8 mouse cellular contexts compared by ENCODE assay signal in genomic region chr3:37419458-37419991, GRCm38 (mm10). TPM values are rescaled to one million over a fixed set of nuclear protein-coding genes. Genes with fewer than 3 reads are reported as not detected.
DNase-seq lines count a peak whose midpoint lies in the region; ATAC-seq and TF ChIP-seq lines count a peak whose summit lies in the region.

Spata5 (plus strand) TSS chr3:37419896.

- H3K9me3 ChIP-seq in forebrain, embryonic 10.5 days, result no peaks in the 10 kb centered on the region
- H3K9me3 ChIP-seq in heart, embryonic 15.5 days (replicated peaks), result no peaks in the 10 kb centered on the region
- H3K9me3 ChIP-seq in liver, embryonic 14.5 days (ENCODE audit: control insufficient read depth, low read length), result no peaks in the 10 kb centered on the region
- H3K9me3 ChIP-seq in neural tube, embryonic 11.5 days (ENCODE audit: control insufficient read depth, low read length), result no peaks in the 10 kb centered on the region
- H3K9me3 ChIP-seq in stomach, postnatal 0 days (ENCODE audit: control insufficient read depth, low read length), result no peaks in the 10 kb centered on the region

- peak within 1 kb of the TSS; percentile 75 for H3K9ac ChIP-seq in heart, embryonic 15.5 days
- H3K9ac ChIP-seq in liver, embryonic 14.5 days (replicated peaks), result peak within 1 kb of the TSS; percentile 86
- H3K9ac ChIP-seq in neural tube, embryonic 11.5 days (ENCODE audit: low read length), result peak within 1 kb of the TSS; percentile 80
- H3K9ac ChIP-seq in stomach, postnatal 0 days (ENCODE audit: low read length), result peak within 1 kb of the TSS; percentile 78

- 1% methylated on average over 48 of the region's 50 CpGs for WGBS in forebrain, embryonic 10.5 days
- under 1% methylated on average over 48 of the region's 50 CpGs for WGBS in heart, embryonic 15.5 days
- under 1% methylated on average over 45 of the region's 50 CpGs for WGBS in liver, embryonic 14.5 days (ENCODE audit: insufficient replicate concordance)
- WGBS in neural tube, embryonic 11.5 days, result under 1% methylated on average over 41 of the region's 50 CpGs
- WGBS in stomach, postnatal 0 days, result under 1% methylated on average over 49 of the region's 50 CpGs

- no peak for TF ChIP-seq CTCF in liver, embryonic 14.5 days (IDR thresholded peaks at IDR 0.05; ENCODE audit: low read depth)
- TF ChIP-seq CTCF in stomach, postnatal 0 days (IDR thresholded peaks at IDR 0.05; ENCODE audit: low read depth), result no peak

- peak within 1 kb of the TSS; percentile 94 for H3K27ac ChIP-seq in forebrain, embryonic 10.5 days
- peak within 1 kb of the TSS; percentile 96 for H3K27ac ChIP-seq in heart, embryonic 15.5 days
- H3K27ac ChIP-seq in liver, embryonic 14.5 days, result peak within 1 kb of the TSS; percentile 83
- H3K27ac ChIP-seq in neural tube, embryonic 11.5 days (ENCODE audit: low read depth, low read length), result peak within 1 kb of the TSS; percentile 83
- H3K27ac ChIP-seq in stomach, postnatal 0 days (replicated peaks), result peak within 1 kb of the TSS; percentile 95

- peak within 1 kb of the TSS; percentile 94 for H3K4me3 ChIP-seq in forebrain, embryonic 10.5 days
- peak within 1 kb of the TSS; percentile 87 for H3K4me3 ChIP-seq in heart, embryonic 15.5 days
- peak within 1 kb of the TSS; percentile 87 to 95 for H3K4me3 ChIP-seq in liver, embryonic 14.5 days (ENCODE audit: insufficient read depth in 1 of 2, low read depth in 2 of 2, low read length in 2 of 2)
- peak within 1 kb of the TSS; percentile 91 for H3K4me3 ChIP-seq in neural tube, embryonic 11.5 days (ENCODE audit: low read depth, low read length)
- H3K4me3 ChIP-seq in stomach, postnatal 0 days (ENCODE audit: low read depth, low read length), result peak within 1 kb of the TSS; percentile 86

- DNase-seq in CD8-positive naive resting alpha-beta T cell, adult 2 months (ENCODE audit: low read depth in 2 of 2, low spot score in 2 of 2), result peak; percentile 93 to 94
- DNase-seq in c-Kit-positive CD71-negative TER-119-negative erythroid progenitor cells, embryonic 14.5 days (ENCODE audit: low read depth), result peak; percentile 99
- peak; percentile 100 for DNase-seq in forebrain, embryonic 10.5 days (ENCODE audit: extremely low spot score, low spot score)
- DNase-seq in kidney, postnatal 25 days, result peak; percentile 99
- peak; percentile 99 to 100 (median 99) for DNase-seq in liver, embryonic 14.5 days (ENCODE audit: low read depth in 3 of 3, low spot score in 3 of 3)
- peak; percentile 100 for DNase-seq in neural tube, embryonic 11.5 days (ENCODE audit: low spot score)
- DNase-seq in stomach, postnatal 0 days (ENCODE audit: low spot score), result peak; percentile 100

- peaks cover 10% of the 10 kb centered on the region; the same call in 1 of the 2 replicates for H3K36me3 ChIP-seq in forebrain, embryonic 10.5 days (replicated peaks)
- H3K36me3 ChIP-seq in heart, embryonic 15.5 days, result no peaks in the 10 kb centered on the region
- H3K36me3 ChIP-seq in liver, embryonic 14.5 days (replicated peaks; ENCODE audit: control insufficient read depth, insufficient read depth, low read depth), result no peaks in the 10 kb centered on the region
- no peaks in the 10 kb centered on the region for H3K36me3 ChIP-seq in neural tube, embryonic 11.5 days (ENCODE audit: control insufficient read depth, insufficient read depth, low read length)
- H3K36me3 ChIP-seq in stomach, postnatal 0 days (ENCODE audit: control insufficient read depth, insufficient read depth, low read length), result no peaks in the 10 kb centered on the region

- no peaks in the 10 kb centered on the region for H3K27me3 ChIP-seq in forebrain, embryonic 10.5 days (ENCODE audit: poor library complexity, severe bottlenecking)
- H3K27me3 ChIP-seq in heart, embryonic 15.5 days, result no peaks in the 10 kb centered on the region
- H3K27me3 ChIP-seq in liver, embryonic 14.5 days (ENCODE audit: control insufficient read depth, insufficient read depth, low read length), result no peaks in the 10 kb centered on the region
- no peaks in the 10 kb centered on the region for H3K27me3 ChIP-seq in neural tube, embryonic 11.5 days (ENCODE audit: control insufficient read depth, insufficient read depth, low read length)
- no peaks in the 10 kb centered on the region for H3K27me3 ChIP-seq in stomach, postnatal 0 days (ENCODE audit: control insufficient read depth, insufficient read depth, low read length)

- H3K4me2 ChIP-seq in heart, embryonic 15.5 days, result peak within 1 kb of the TSS; percentile 88
- H3K4me2 ChIP-seq in liver, embryonic 14.5 days (ENCODE audit: low read depth), result peak within 1 kb of the TSS; percentile 85
- H3K4me2 ChIP-seq in neural tube, embryonic 11.5 days (ENCODE audit: low read depth), result peak within 1 kb of the TSS; percentile 90
- peak within 1 kb of the TSS; percentile 76 for H3K4me2 ChIP-seq in stomach, postnatal 0 days (replicated peaks; ENCODE audit: low read depth)

- H3K4me1 ChIP-seq in forebrain, embryonic 10.5 days, result peaks cover 28% of the 10 kb centered on the region
- peaks cover 20% of the 10 kb centered on the region for H3K4me1 ChIP-seq in heart, embryonic 15.5 days (replicated peaks)
- peaks cover 10 to 11% of the 10 kb centered on the region in 2 experiments for H3K4me1 ChIP-seq in liver, embryonic 14.5 days (replicated peaks; ENCODE audit: control insufficient read depth in 2 of 2, insufficient read depth in 2 of 2, low read length in 1 of 2)
- H3K4me1 ChIP-seq in neural tube, embryonic 11.5 days (ENCODE audit: control insufficient read depth, insufficient read depth, low read length), result peaks cover 7% of the 10 kb centered on the region
- H3K4me1 ChIP-seq in stomach, postnatal 0 days (replicated peaks; ENCODE audit: control insufficient read depth, insufficient read depth), result peaks cover 3% of the 10 kb centered on the region; the same call in 1 of the 2 replicates

- peak; percentile 95 for ATAC-seq in heart, embryonic 15.5 days (replicated peaks; ENCODE audit: insufficient number of reproducible peaks, insufficient read depth, low FRiP score, low read depth)
- ATAC-seq in liver, embryonic 14.5 days (ENCODE audit: insufficient read depth), result peak; percentile 90
- peak; percentile 96 for ATAC-seq in neural tube, embryonic 11.5 days (ENCODE audit: insufficient read depth, low FRiP score, low TSS enrichment)
- ATAC-seq in stomach, postnatal 0 days (ENCODE audit: low FRiP score, low TSS enrichment), result peak; percentile 96

- TF ChIP-seq EP300 in liver, embryonic 14.5 days (IDR thresholded peaks at IDR 0.05; ENCODE audit: low read depth), result no peak
- no peak for TF ChIP-seq EP300 in stomach, postnatal 0 days (optimal IDR thresholded peaks at IDR 0.05)

RNA-seq across cellular contexts. Expression of gene Spata5, which starts in this region (rescaled TPM):
- 56.2 and 56.4 TPM in 2 replicates for polyA plus RNA-seq in forebrain, embryonic 10.5 days (2016; fragmentation: Nextera tagmentation; extraction: Ambion mirVana)
- 19.7 and 24.4 TPM in 2 replicates for polyA plus RNA-seq in heart, embryonic 15.5 days (2015; fragmentation: Nextera tagmentation; extraction: Ambion mirVana)
- polyA plus RNA-seq in liver, embryonic 14.5 days (2012; rRNA removed), result 3.2 and 6.0 TPM in 2 replicates
- polyA plus RNA-seq in liver, embryonic 14.5 days (2014; fragmentation: Nextera tagmentation; extraction: Ambion mirVana), result 18.2 and 22.2 TPM in 2 replicates
- 36.6 and 40.6 TPM in 2 replicates for polyA plus RNA-seq in neural tube, embryonic 11.5 days (2014; fragmentation: Nextera tagmentation; extraction: Ambion mirVana)
- polyA plus RNA-seq in stomach, postnatal 0 days (2015; fragmentation: Nextera tagmentation; extraction: Ambion mirVana), result 14.3 and 14.8 TPM in 2 replicates

Comparison
In these comparisons a context has a peak if more than half of its experiments do, and no peak if none do; other contexts are left out.
1. Peak in every context shown above with its lines: DNase-seq, ATAC-seq, H3K4me3 ChIP-seq and H3K27ac ChIP-seq.